ENCODE assay signal across 10 mouse cellular contexts in the genomic region with DNA sequence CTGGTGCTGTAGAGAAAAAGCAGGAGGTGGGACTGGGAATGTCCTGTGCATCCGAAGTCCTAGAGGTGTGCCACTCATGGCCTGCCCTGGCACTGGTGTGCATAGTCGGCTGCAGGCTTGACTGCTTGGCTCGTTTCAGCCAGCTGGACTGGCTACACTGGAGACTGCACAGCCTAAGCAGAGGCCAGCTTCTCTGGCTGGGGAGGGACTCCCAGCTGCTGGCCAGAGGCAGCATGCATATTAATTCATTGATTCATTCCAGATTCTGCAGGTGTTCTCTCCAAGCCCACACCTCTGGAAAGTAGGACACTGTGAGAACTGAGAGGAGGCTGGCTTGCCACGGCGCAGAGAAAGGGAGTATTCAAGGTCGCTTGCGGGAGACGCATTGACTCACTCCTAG.
DNase-seq lines count a peak whose midpoint lies in the region; ATAC-seq and TF ChIP-seq lines count a peak whose summit lies in the region.
"Had no signal": no experiment of that assay in that cellular context is flagged by ENCODE, and none has a peak within 500 bp of the region (broad histone marks: within the 10 kb centered on the region; RNA-seq: fewer than 3 reads in every experiment).

No protein-coding gene starts in this region.

- WGBS in forebrain, embryonic 12.5 days, result 81% methylated on average over 8 of the region's 8 CpGs
- WGBS in forebrain, embryonic 10.5 days, result 80% methylated on average over 8 of the region's 8 CpGs
- WGBS in limb, embryonic 12.5 days, result 69% methylated on average over 8 of the region's 8 CpGs
- WGBS in limb, embryonic 10.5 days, result 82% methylated on average over 8 of the region's 8 CpGs
- 54% methylated on average over 8 of the region's 8 CpGs for WGBS in forebrain, embryonic 15.5 days
- WGBS in neural tube, embryonic 12.5 days, result 81% methylated on average over 8 of the region's 8 CpGs
- WGBS in liver, postnatal 0 days (ENCODE audit: insufficient replicate concordance), result 57% methylated on average over 8 of the region's 8 CpGs

- no peaks in the 10 kb centered on the region for H3K27me3 ChIP-seq in forebrain, embryonic 12.5 days
- H3K27me3 ChIP-seq in forebrain, embryonic 10.5 days (ENCODE audit: poor library complexity, severe bottlenecking), result no peaks in the 10 kb centered on the region
- H3K27me3 ChIP-seq in limb, embryonic 12.5 days, result no peaks in the 10 kb centered on the region
- H3K27me3 ChIP-seq in limb, embryonic 10.5 days (ENCODE audit: low read depth, poor library complexity, severe bottlenecking), result no peaks in the 10 kb centered on the region
- no peaks in the 10 kb centered on the region for H3K27me3 ChIP-seq in forebrain, embryonic 15.5 days
- H3K27me3 ChIP-seq in neural tube, embryonic 12.5 days (replicated peaks), result no peaks in the 10 kb centered on the region
- no peaks in the 10 kb centered on the region for H3K27me3 ChIP-seq in liver, postnatal 0 days (ENCODE audit: insufficient read depth, low read length)
- H3K27me3 ChIP-seq: limb, embryonic 15.5 days; megakaryocyte, embryonic 14.5 days had no signal

- no peak overlapping the region for H3K9ac ChIP-seq in forebrain, embryonic 12.5 days
- no peak overlapping the region for H3K9ac ChIP-seq in limb, embryonic 12.5 days (replicated peaks)
- no peak overlapping the region for H3K9ac ChIP-seq in forebrain, embryonic 15.5 days (replicated peaks)
- no peak overlapping the region for H3K9ac ChIP-seq in neural tube, embryonic 12.5 days
- H3K9ac ChIP-seq in liver, postnatal 0 days (replicated peaks), result no peak overlapping the region
- H3K9ac ChIP-seq: limb, embryonic 15.5 days had no signal

- no peak for DNase-seq in forebrain, embryonic 10.5 days (ENCODE audit: extremely low spot score, low spot score)
- DNase-seq in limb, embryonic 10.5 days (ENCODE audit: low spot score), result no peak
- DNase-seq in liver, postnatal 0 days, result no peak

- peaks cover 35% of the 10 kb centered on the region for H3K4me1 ChIP-seq in forebrain, embryonic 12.5 days
- 0 out of 2 replicates have a peak, but pooled peaks cover 8% of the 10 kb centered on the region for H3K4me1 ChIP-seq in forebrain, embryonic 10.5 days
- H3K4me1 ChIP-seq in limb, embryonic 12.5 days (replicated peaks), result peaks cover 10% of the 10 kb centered on the region
- 0 out of 2 replicates have a peak, but pooled peaks cover 8% of the 10 kb centered on the region for H3K4me1 ChIP-seq in limb, embryonic 10.5 days
- H3K4me1 ChIP-seq in forebrain, embryonic 15.5 days, result peaks cover 47% of the 10 kb centered on the region
- H3K4me1 ChIP-seq in neural tube, embryonic 12.5 days, result peaks cover 32% of the 10 kb centered on the region
- H3K4me1 ChIP-seq in liver, postnatal 0 days (ENCODE audit: insufficient read depth), result no peaks in the 10 kb centered on the region
- H3K4me1 ChIP-seq: megakaryocyte, embryonic 14.5 days had no signal

- no peak for TF ChIP-seq CTCF in liver, postnatal 0 days (IDR thresholded peaks at IDR 0.05; ENCODE audit: low read depth)

- H3K9me3 ChIP-seq in forebrain, embryonic 12.5 days, result no peaks in the 10 kb centered on the region
- no peaks in the 10 kb centered on the region for H3K9me3 ChIP-seq in forebrain, embryonic 10.5 days
- H3K9me3 ChIP-seq in limb, embryonic 12.5 days, result no peaks in the 10 kb centered on the region
- H3K9me3 ChIP-seq in limb, embryonic 10.5 days (replicated peaks), result no peaks in the 10 kb centered on the region
- no peaks in the 10 kb centered on the region for H3K9me3 ChIP-seq in forebrain, embryonic 15.5 days
- no peaks in the 10 kb centered on the region for H3K9me3 ChIP-seq in neural tube, embryonic 12.5 days
- no peaks in the 10 kb centered on the region for H3K9me3 ChIP-seq in liver, postnatal 0 days (ENCODE audit: low read length)
- H3K9me3 ChIP-seq: limb, embryonic 15.5 days had no signal

- TF ChIP-seq EP300 in liver, postnatal 0 days (IDR thresholded peaks at IDR 0.05; ENCODE audit: low read depth), result no peak

- H3K27ac ChIP-seq in forebrain, embryonic 12.5 days, result peak overlapping the region; percentile 60; the same call in 1 of the 2 replicates
- no peak overlapping the region for H3K27ac ChIP-seq in forebrain, embryonic 10.5 days
- H3K27ac ChIP-seq in limb, embryonic 12.5 days, result no peak overlapping the region
- H3K27ac ChIP-seq in limb, embryonic 10.5 days, result no peak overlapping the region
- peak overlapping the region; percentile 83 for H3K27ac ChIP-seq in forebrain, embryonic 15.5 days (replicated peaks)
- no peak overlapping the region for H3K27ac ChIP-seq in neural tube, embryonic 12.5 days
- H3K27ac ChIP-seq in liver, postnatal 0 days (ENCODE audit: low read depth), result no peak overlapping the region
- H3K27ac ChIP-seq: limb, embryonic 15.5 days had no signal

- H3K4me3 ChIP-seq in forebrain, embryonic 12.5 days (replicated peaks), result no peak overlapping the region
- H3K4me3 ChIP-seq in forebrain, embryonic 10.5 days, result no peak overlapping the region
- no peak overlapping the region for H3K4me3 ChIP-seq in limb, embryonic 12.5 days (replicated peaks)
- no peak overlapping the region for H3K4me3 ChIP-seq in limb, embryonic 10.5 days
- no peak overlapping the region for H3K4me3 ChIP-seq in forebrain, embryonic 15.5 days
- H3K4me3 ChIP-seq in neural tube, embryonic 12.5 days, result no peak overlapping the region
- H3K4me3 ChIP-seq in liver, postnatal 0 days (ENCODE audit: low read depth, low read length), result no peak overlapping the region
- H3K4me3 ChIP-seq: limb, embryonic 15.5 days; megakaryocyte, embryonic 14.5 days had no signal

- ATAC-seq in forebrain, embryonic 12.5 days (ENCODE audit: low FRiP score), result peak; percentile 55
- ATAC-seq in limb, embryonic 12.5 days (ENCODE audit: insufficient number of reproducible peaks, insufficient read depth, low FRiP score, low TSS enrichment, low read depth), result peak; percentile 47; the same call in 1 of the 2 replicates
- peak; percentile 75 for ATAC-seq in forebrain, embryonic 15.5 days (replicated peaks)
- peak; percentile 27; the same call in 1 of the 2 replicates for ATAC-seq in neural tube, embryonic 12.5 days (ENCODE audit: low FRiP score, low read depth)
- ATAC-seq in liver, postnatal 0 days, result no peak
- ATAC-seq in erythroblast, adult 5-6 weeks (replicated peaks; ENCODE audit: low FRiP score, poor library complexity, severe bottlenecking), result no peak

- no peak overlapping the region for H3K4me2 ChIP-seq in forebrain, embryonic 12.5 days
- no peak overlapping the region for H3K4me2 ChIP-seq in limb, embryonic 12.5 days
- no peak overlapping the region for H3K4me2 ChIP-seq in forebrain, embryonic 15.5 days (replicated peaks)
- H3K4me2 ChIP-seq in neural tube, embryonic 12.5 days (replicated peaks), result no peak overlapping the region
- no peak overlapping the region for H3K4me2 ChIP-seq in liver, postnatal 0 days (ENCODE audit: low read depth, low read length)
- H3K4me2 ChIP-seq: limb, embryonic 15.5 days had no signal

- no peaks in the 10 kb centered on the region for H3K36me3 ChIP-seq in forebrain, embryonic 12.5 days (replicated peaks)
- no peaks in the 10 kb centered on the region for H3K36me3 ChIP-seq in forebrain, embryonic 10.5 days (replicated peaks)
- H3K36me3 ChIP-seq in limb, embryonic 12.5 days, result no peaks in the 10 kb centered on the region
- no peaks in the 10 kb centered on the region for H3K36me3 ChIP-seq in limb, embryonic 10.5 days
- no peaks in the 10 kb centered on the region for H3K36me3 ChIP-seq in forebrain, embryonic 15.5 days
- H3K36me3 ChIP-seq in neural tube, embryonic 12.5 days, result no peaks in the 10 kb centered on the region
- no peaks in the 10 kb centered on the region for H3K36me3 ChIP-seq in liver, postnatal 0 days (replicated peaks; ENCODE audit: insufficient read depth, low read length)
- H3K36me3 ChIP-seq: limb, embryonic 15.5 days had no signal

Comparison
In these comparisons a context has a peak if more than half of its experiments do, and no peak if none do; other contexts are left out.
1. H3K27ac ChIP-seq: peak in forebrain, embryonic 12.5 days (single experiment) and forebrain, embryonic 15.5 days (single experiment); none in forebrain, embryonic 10.5 days (single experiment), limb, embryonic 12.5 days (single experiment), limb, embryonic 10.5 days (single experiment), neural tube, embryonic 12.5 days (single experiment) and liver, postnatal 0 days (single experiment).
2. ATAC-seq: peak in forebrain, embryonic 12.5 days (single experiment), limb, embryonic 12.5 days (single experiment), forebrain, embryonic 15.5 days (single experiment) and neural tube, embryonic 12.5 days (single experiment); none in liver, postnatal 0 days (single experiment) and erythroblast, adult 5-6 weeks (single experiment).